Mouse (Mus musculus): ENCODE measurements around the gene Tldc1. TPM values are rescaled to one million over a fixed set of nuclear protein-coding genes. Genes with fewer than 3 reads are reported as not detected.

Gene Tldc1
- polyA plus RNA-seq, 1 experiment from 2014 or later, result 5.1 TPM

- no peak overlapping the region for H3K27ac ChIP-seq (ENCODE audit: low read depth, low read length)
Measured at GRCm38 (mm10) chr8:119724596-119724995, 53.6 kb downstream of the Tldc1 start.

GRCm38 (mm10) chr8:119723676-119724075 is 54.5 kb downstream of the Tldc1 start:
- Histone ChIP-seq H3K27me3 (replicated peaks; ENCODE audit: control insufficient read depth, insufficient read depth, low read length) (no peaks in the 10 kb centered on the region), H3K27ac (ENCODE audit: low read depth, low read length) (no peak overlapping the region), H3K9ac (ENCODE audit: low read length) (no peak overlapping the region), H3K36me3 (ENCODE audit: control insufficient read depth, insufficient read depth, low read length) (no peaks in the 10 kb centered on the region), H3K4me3 (ENCODE audit: low read depth, low read length) (no peak overlapping the region), H3K4me2 (ENCODE audit: low read length) (no peak overlapping the region), H3K9me3 (replicated peaks; ENCODE audit: control insufficient read depth, low read length) (no peaks in the 10 kb centered on the region), H3K4me1 (ENCODE audit: control insufficient read depth, insufficient read depth, low read length) (no peaks in the 10 kb centered on the region)
- 78% methylated on average over 4 of the region's 4 CpGs for WGBS
- no peak for DNase-seq (ENCODE audit: low spot score)
- no peak for ATAC-seq

More at GRCm38 (mm10) chr8:119724596-119724995, 53.6 kb downstream of the Tldc1 start:
- Histone ChIP-seq H3K27me3 (replicated peaks; ENCODE audit: control insufficient read depth, insufficient read depth, low read length) (no peaks in the 10 kb centered on the region), H3K9me3 (replicated peaks; ENCODE audit: control insufficient read depth, low read length) (no peaks in the 10 kb centered on the region), H3K36me3 (ENCODE audit: control insufficient read depth, insufficient read depth, low read length) (no peaks in the 10 kb centered on the region), H3K9ac (ENCODE audit: low read length) (no peak overlapping the region), H3K4me1 (ENCODE audit: control insufficient read depth, insufficient read depth, low read length) (no peaks in the 10 kb centered on the region), H3K4me2 (ENCODE audit: low read length) (no peak overlapping the region), H3K4me3 (ENCODE audit: low read depth, low read length) (no peak overlapping the region)
- no peak for ATAC-seq
- no peak for DNase-seq (ENCODE audit: low spot score)
- WGBS, result 80% methylated on average over 6 of the region's 6 CpGs

- H3K9me3 ChIP-seq (replicated peaks; ENCODE audit: control insufficient read depth, low read length), result no peaks in the 10 kb centered on the region
- 54% methylated on average over 6 of the region's 6 CpGs for WGBS
- H3K27me3 ChIP-seq (replicated peaks; ENCODE audit: control insufficient read depth, insufficient read depth, low read length), result no peaks in the 10 kb centered on the region
- no peak for DNase-seq (ENCODE audit: low spot score)
- ATAC-seq, result no peak
- H3K27ac ChIP-seq (ENCODE audit: low read depth, low read length), result no peak overlapping the region
- H3K9ac ChIP-seq (ENCODE audit: low read length), result no peak overlapping the region
- H3K36me3 ChIP-seq (ENCODE audit: control insufficient read depth, insufficient read depth, low read length), result no peaks in the 10 kb centered on the region
- H3K4me2 ChIP-seq (ENCODE audit: low read length), result no peak overlapping the region
- no peaks in the 10 kb centered on the region for H3K4me1 ChIP-seq (ENCODE audit: control insufficient read depth, insufficient read depth, low read length)
- H3K4me3 ChIP-seq (ENCODE audit: low read depth, low read length), result no peak overlapping the region
Measured at GRCm38 (mm10) chr8:119722348-119722747, 55.9 kb downstream of the Tldc1 start.

- H3K4me2 ChIP-seq (ENCODE audit: low read length), result no peak overlapping the region
- ATAC-seq (no peak), DNase-seq (ENCODE audit: low spot score) (no peak)
- H3K27ac ChIP-seq (ENCODE audit: low read depth, low read length), result no peak overlapping the region
- no peaks in the 10 kb centered on the region for H3K4me1 ChIP-seq (ENCODE audit: control insufficient read depth, insufficient read depth, low read length)
- H3K9ac ChIP-seq (ENCODE audit: low read length), result no peak overlapping the region
- 74% methylated on average over 12 of the region's 12 CpGs for WGBS
- no peaks in the 10 kb centered on the region for H3K9me3 ChIP-seq (replicated peaks; ENCODE audit: control insufficient read depth, low read length)
- no peaks in the 10 kb centered on the region for H3K36me3 ChIP-seq (ENCODE audit: control insufficient read depth, insufficient read depth, low read length)
- H3K4me3 ChIP-seq (ENCODE audit: low read depth, low read length), result no peak overlapping the region
- no peaks in the 10 kb centered on the region for H3K27me3 ChIP-seq (replicated peaks; ENCODE audit: control insufficient read depth, insufficient read depth, low read length)
Measured at GRCm38 (mm10) chr8:119719011-119719501, 59.2 kb downstream of the Tldc1 start.

- no peak overlapping the region for H3K27ac ChIP-seq (ENCODE audit: low read depth, low read length)
- no peaks in the 10 kb centered on the region for H3K9me3 ChIP-seq (replicated peaks; ENCODE audit: control insufficient read depth, low read length)
- WGBS, result 66% methylated on average over 9 of the region's 9 CpGs
- no peaks in the 10 kb centered on the region for H3K4me1 ChIP-seq (ENCODE audit: control insufficient read depth, insufficient read depth, low read length)
- H3K36me3 ChIP-seq (ENCODE audit: control insufficient read depth, insufficient read depth, low read length), result no peaks in the 10 kb centered on the region
- no peak for ATAC-seq
- no peak overlapping the region for H3K9ac ChIP-seq (ENCODE audit: low read length)
- DNase-seq (ENCODE audit: low spot score), result peak; percentile 19
- H3K4me3 ChIP-seq (ENCODE audit: low read depth, low read length), result no peak overlapping the region
- H3K27me3 ChIP-seq (replicated peaks; ENCODE audit: control insufficient read depth, insufficient read depth, low read length), result no peaks in the 10 kb centered on the region
- no peak overlapping the region for H3K4me2 ChIP-seq (ENCODE audit: low read length)
Measured at GRCm38 (mm10) chr8:119717765-119718164, 60.5 kb downstream of the Tldc1 start.

- no peak overlapping the region for H3K9ac ChIP-seq (ENCODE audit: low read length)
- DNase-seq (ENCODE audit: low spot score), result no peak
Measured at GRCm38 (mm10) chr8:119716730-119717299, 61.4 kb downstream of the Tldc1 start.

GRCm38 (mm10) chr8:119715221-119715620 is 63.0 kb downstream of the Tldc1 start:
- no peak overlapping the region for H3K9ac ChIP-seq (ENCODE audit: low read length)
- ATAC-seq (no peak), DNase-seq (ENCODE audit: low spot score) (no peak)
- no peaks in the 10 kb centered on the region for H3K27me3 ChIP-seq (replicated peaks; ENCODE audit: control insufficient read depth, insufficient read depth, low read length)
- H3K27ac ChIP-seq (ENCODE audit: low read depth, low read length), result no peak overlapping the region
- no peaks in the 10 kb centered on the region for H3K36me3 ChIP-seq (ENCODE audit: control insufficient read depth, insufficient read depth, low read length)
- 82% methylated on average over 12 of the region's 12 CpGs for WGBS
- no peaks in the 10 kb centered on the region for H3K4me1 ChIP-seq (ENCODE audit: control insufficient read depth, insufficient read depth, low read length)
- H3K4me3 ChIP-seq (ENCODE audit: low read depth, low read length), result no peak overlapping the region
- H3K4me2 ChIP-seq (ENCODE audit: low read length), result no peak overlapping the region
- H3K9me3 ChIP-seq (replicated peaks; ENCODE audit: control insufficient read depth, low read length), result no peaks in the 10 kb centered on the region

More at GRCm38 (mm10) chr8:119716730-119717299, 61.4 kb downstream of the Tldc1 start:
- no peaks in the 10 kb centered on the region for H3K27me3 ChIP-seq (replicated peaks; ENCODE audit: control insufficient read depth, insufficient read depth, low read length)
- H3K4me2 ChIP-seq (ENCODE audit: low read length), result no peak overlapping the region
- ATAC-seq, result no peak
- H3K9me3 ChIP-seq (replicated peaks; ENCODE audit: control insufficient read depth, low read length), result no peaks in the 10 kb centered on the region
- no peak overlapping the region for H3K27ac ChIP-seq (ENCODE audit: low read depth, low read length)
- no peak overlapping the region for H3K4me3 ChIP-seq (ENCODE audit: low read depth, low read length)
- H3K4me1 ChIP-seq (ENCODE audit: control insufficient read depth, insufficient read depth, low read length), result no peaks in the 10 kb centered on the region
- H3K36me3 ChIP-seq (ENCODE audit: control insufficient read depth, insufficient read depth, low read length), result no peaks in the 10 kb centered on the region

GRCm38 (mm10) chr8:119713421-119713820 is 64.8 kb downstream of the Tldc1 start:
- H3K36me3 ChIP-seq (ENCODE audit: control insufficient read depth, insufficient read depth, low read length), result no peaks in the 10 kb centered on the region
- no peak for DNase-seq (ENCODE audit: low spot score)
- H3K4me3 ChIP-seq (ENCODE audit: low read depth, low read length), result no peak overlapping the region
- H3K9ac ChIP-seq (ENCODE audit: low read length), result no peak overlapping the region
- H3K27ac ChIP-seq (ENCODE audit: low read depth, low read length), result no peak overlapping the region
- 73% methylated on average over 5 of the region's 5 CpGs for WGBS
- no peak overlapping the region for H3K4me2 ChIP-seq (ENCODE audit: low read length)
- H3K4me1 ChIP-seq (ENCODE audit: control insufficient read depth, insufficient read depth, low read length), result no peaks in the 10 kb centered on the region
- no peaks in the 10 kb centered on the region for H3K9me3 ChIP-seq (replicated peaks; ENCODE audit: control insufficient read depth, low read length)
- ATAC-seq, result no peak
- no peaks in the 10 kb centered on the region for H3K27me3 ChIP-seq (replicated peaks; ENCODE audit: control insufficient read depth, insufficient read depth, low read length)

GRCm38 (mm10) chr8:119712226-119712625 is 66.0 kb downstream of the Tldc1 start:
- Histone ChIP-seq H3K9me3 (replicated peaks; ENCODE audit: control insufficient read depth, low read length) (no peaks in the 10 kb centered on the region), H3K27ac (ENCODE audit: low read depth, low read length) (no peak overlapping the region), H3K36me3 (ENCODE audit: control insufficient read depth, insufficient read depth, low read length) (no peaks in the 10 kb centered on the region), H3K27me3 (replicated peaks; ENCODE audit: control insufficient read depth, insufficient read depth, low read length) (no peaks in the 10 kb centered on the region), H3K4me2 (ENCODE audit: low read length) (no peak overlapping the region), H3K4me3 (ENCODE audit: low read depth, low read length) (no peak overlapping the region), H3K9ac (ENCODE audit: low read length) (no peak overlapping the region), H3K4me1 (ENCODE audit: control insufficient read depth, insufficient read depth, low read length) (no peaks in the 10 kb centered on the region)
- DNase-seq (ENCODE audit: low spot score) (no peak), ATAC-seq (no peak)
- WGBS, result 84% methylated on average over 6 of the region's 6 CpGs

Measured in forebrain, embryonic 14.5 days (tissue).